Comparison of ENCODE assay signal across 9 mouse cellular contexts in genomic region chr7:28727649-28728340, GRCm38 (mm10). TPM values are rescaled to one million over a fixed set of nuclear protein-coding genes. Genes with fewer than 3 reads are reported as not detected.
DNase-seq lines count a peak whose midpoint lies in the region; ATAC-seq and TF ChIP-seq lines count a peak whose summit lies in the region.
"Had no signal": no experiment of that assay in that cellular context is flagged by ENCODE, and none has a peak within 500 bp of the region (broad histone marks: within the 10 kb centered on the region; RNA-seq: fewer than 3 reads in every experiment).

No protein-coding gene starts in this region.

- no peak for TF ChIP-seq POLR2A in testis, adult 2 months (IDR thresholded peaks at IDR 0.05; ENCODE audit: control insufficient read depth, low read depth, low read length)

- H3K27me3 ChIP-seq in testis, adult 2 months (ENCODE audit: control insufficient read depth, insufficient read depth, low read length): no peaks in the 10 kb centered on the region

- H3K36me3 ChIP-seq in testis, adult 2 months (ENCODE audit: control insufficient read depth, insufficient read depth, low read length): no peaks in the 10 kb centered on the region

- TF ChIP-seq CTCF in testis, adult 2 months (IDR thresholded peaks at IDR 0.05; ENCODE audit: control insufficient read depth, insufficient read depth, insufficient replicate concordance, low read depth, low read length): peak; percentile 31; the same call in 1 of the 2 replicates
- peak; percentile 60 for TF ChIP-seq CTCF in left cerebral cortex, adult 2 months (IDR thresholded peaks at IDR 0.05)

- DNase-seq in frontal cortex, postnatal 25 days (ENCODE audit: low spot score in 2 of 2): no peak
- no peak for DNase-seq in testis, postnatal 10 days (ENCODE audit: low spot score)
- peak; percentile 39 to 41 for DNase-seq in left cerebral cortex, adult 2 months (ENCODE audit: extremely low spot score in 1 of 2, low spot score in 2 of 2)
- DNase-seq in urinary bladder, adult 2 months (ENCODE audit: low spot score): no peak
- DNase-seq in spleen, adult 12 weeks (ENCODE audit: low spot score): no peak
- no peak for DNase-seq in c-Kit-positive CD71-positive TER-119-positive erythroid progenitor cells, embryonic 14.5 days (ENCODE audit: low spot score)

- peak; percentile 53 for ATAC-seq in frontal cortex, adult (ENCODE audit: low TSS enrichment)

- H3K4me3 ChIP-seq in testis, adult 2 months (ENCODE audit: control insufficient read depth, low read depth, low read length): no peak overlapping the region
- H3K4me3 ChIP-seq in left cerebral cortex, adult 2 months: no peak overlapping the region

- H3K4me1 ChIP-seq in testis, adult 2 months (ENCODE audit: control insufficient read depth, insufficient read depth, low read length): peaks cover 11% of the 10 kb centered on the region

- intact Hi-C loops in left cerebral cortex, adult 2 months (cut with DNase I): loop anchor here (2.0 to 5.0 kb wide), 3 partner anchors 127 to 283 kb away; no protein-coding TSS in a partner anchor

- H3K27ac ChIP-seq in testis, adult 2 months (ENCODE audit: control insufficient read depth, insufficient read depth, low read depth, low read length): no peak overlapping the region
- peak overlapping the region; percentile 69 for H3K27ac ChIP-seq in left cerebral cortex, adult 2 months

RNA-seq across cellular contexts. Expression of gene Fbxo17, which starts 11.2 kb away (rescaled TPM):
- polyA plus RNA-seq in testis, adult 2 months (2012; rRNA removed): 7.2 and 8.1 TPM in 2 replicates
- 1 to 10 TPM; 1.9 to 2.2 TPM for total RNA-seq in left cerebral cortex, adult 2 months (2021)
- 6.1 and 6.8 TPM in 2 replicates for polyA plus RNA-seq in urinary bladder, adult 2 months (2012; rRNA removed)

RNA-seq across cellular contexts. Expression of gene Mrps12, which starts 13.8 kb away (rescaled TPM):
- 29.5 and 39.3 TPM in 2 replicates for polyA plus RNA-seq in testis, adult 2 months (2012; rRNA removed)
- total RNA-seq in left cerebral cortex, adult 2 months (2021): 10 to 100 TPM; 58.3 to 69.0 TPM
- polyA plus RNA-seq in urinary bladder, adult 2 months (2012; rRNA removed): 53.5 and 59.2 TPM in 2 replicates

RNA-seq across cellular contexts. Expression of gene Sars2, which starts 14.0 kb away (rescaled TPM):
- 12.5 and 13.6 TPM in 2 replicates for polyA plus RNA-seq in testis, adult 2 months (2012; rRNA removed)
- total RNA-seq in left cerebral cortex, adult 2 months (2021): 10 to 100 TPM; 13.0 to 13.9 TPM
- 9.9 and 10.6 TPM in 2 replicates for polyA plus RNA-seq in urinary bladder, adult 2 months (2012; rRNA removed)

RNA-seq across cellular contexts. Expression of gene Ccer2, which starts 28.2 kb away (rescaled TPM):
- not detected in 2 replicates for polyA plus RNA-seq in testis, adult 2 months (2012; rRNA removed)
- 1 to 10 TPM; 1.0 to 1.9 TPM for total RNA-seq in left cerebral cortex, adult 2 months (2021)
- polyA plus RNA-seq in urinary bladder, adult 2 months (2012; rRNA removed): 0.06 TPM in 1 of 2 replicates, not detected in the other
- polyA plus RNA-seq: lung, embryonic 16.5 days had no signal

RNA-seq across cellular contexts. Expression of gene Fbxo27, which starts 35.1 kb away (rescaled TPM):
- polyA plus RNA-seq in testis, adult 2 months (2012; rRNA removed): 15.8 and 16.3 TPM in 2 replicates
- total RNA-seq in left cerebral cortex, adult 2 months (2021): 10 to 100 TPM; 24.6 to 26.2 TPM
- 9.4 and 12.6 TPM in 2 replicates for polyA plus RNA-seq in urinary bladder, adult 2 months (2012; rRNA removed)

Comparison
In these comparisons a context has a peak if more than half of its experiments do, and no peak if none do; other contexts are left out.
1. DNase-seq: peak in left cerebral cortex, adult 2 months (2 of 2); none in frontal cortex, postnatal 25 days (0 of 2), testis, postnatal 10 days (single experiment), urinary bladder, adult 2 months (single experiment), spleen, adult 12 weeks (single experiment) and c-Kit-positive CD71-positive TER-119-positive erythroid progenitor cells, embryonic 14.5 days (single experiment).